10 mouse cellular contexts compared by ENCODE assay signal in genomic region chr8:26659381-26659780, GRCm38 (mm10).
DNase-seq lines count a peak whose midpoint lies in the region; ATAC-seq and TF ChIP-seq lines count a peak whose summit lies in the region.
"Had no signal": no experiment of that assay in that cellular context is flagged by ENCODE, and none has a peak within 500 bp of the region (broad histone marks: within the 10 kb centered on the region; RNA-seq: fewer than 3 reads in every experiment).

No protein-coding gene starts in this region.

- DNase-seq in midbrain, postnatal 0 days (ENCODE audit: low spot score): peak; percentile 35
- peak; percentile 28 to 69 for DNase-seq in cerebellum, postnatal 25 days
- peak; percentile 38 for DNase-seq in splenic B cell, adult 2 months (ENCODE audit: low read depth, low spot score)
- no peak for DNase-seq in spleen, postnatal 4 days (ENCODE audit: low spot score in 2 of 2)

- no peak overlapping the region for H3K4me3 ChIP-seq in intestine, postnatal 0 days (ENCODE audit: low read depth, low read length)
- no peak overlapping the region for H3K4me3 ChIP-seq in intestine, embryonic 15.5 days (replicated peaks)
- H3K4me3 ChIP-seq in midbrain, postnatal 0 days (ENCODE audit: low read depth, low read length): no peak overlapping the region
- no peak overlapping the region for H3K4me3 ChIP-seq in midbrain, embryonic 16.5 days (ENCODE audit: low read depth, low read length)
- H3K4me3 ChIP-seq: limb, embryonic 15.5 days; neural tube, embryonic 12.5 days had no signal

- H3K4me2 ChIP-seq in intestine, postnatal 0 days (replicated peaks; ENCODE audit: low read depth): no peak overlapping the region
- no peak overlapping the region for H3K4me2 ChIP-seq in intestine, embryonic 15.5 days (replicated peaks)
- H3K4me2 ChIP-seq in midbrain, postnatal 0 days (ENCODE audit: low read depth, low read length, poor library complexity, severe bottlenecking): no peak overlapping the region
- H3K4me2 ChIP-seq in midbrain, embryonic 16.5 days (ENCODE audit: low read length): no peak overlapping the region
- H3K4me2 ChIP-seq: limb, embryonic 15.5 days; neural tube, embryonic 12.5 days had no signal

- no peaks in the 10 kb centered on the region for H3K4me1 ChIP-seq in intestine, postnatal 0 days (replicated peaks; ENCODE audit: control insufficient read depth, insufficient read depth, low read length)
- peaks cover 6% of the 10 kb centered on the region; the same call in 1 of the 2 replicates for H3K4me1 ChIP-seq in intestine, embryonic 15.5 days (replicated peaks)
- no peaks in the 10 kb centered on the region for H3K4me1 ChIP-seq in midbrain, postnatal 0 days (ENCODE audit: insufficient read depth, low read length)
- no peaks in the 10 kb centered on the region for H3K4me1 ChIP-seq in midbrain, embryonic 16.5 days (ENCODE audit: control insufficient read depth, insufficient read depth, low read length)

- H3K27ac ChIP-seq in intestine, postnatal 0 days (ENCODE audit: low read depth, low read length): no peak overlapping the region
- no peak overlapping the region for H3K27ac ChIP-seq in intestine, embryonic 15.5 days
- H3K27ac ChIP-seq in midbrain, postnatal 0 days (ENCODE audit: low read depth, low read length): no peak overlapping the region
- H3K27ac ChIP-seq in midbrain, embryonic 16.5 days (ENCODE audit: low read length): no peak overlapping the region
- H3K27ac ChIP-seq: limb, embryonic 15.5 days; neural tube, embryonic 12.5 days had no signal

- ATAC-seq in intestine, postnatal 0 days: no peak
- no peak for ATAC-seq in intestine, embryonic 15.5 days
- ATAC-seq in midbrain, postnatal 0 days (ENCODE audit: low FRiP score): no peak
- ATAC-seq in midbrain, embryonic 16.5 days: no peak
- ATAC-seq: inflammation-experienced regulatory T-cells, adult 6 months had no signal

- H3K9me3 ChIP-seq in intestine, postnatal 0 days (ENCODE audit: control insufficient read depth): no peaks in the 10 kb centered on the region
- no peaks in the 10 kb centered on the region for H3K9me3 ChIP-seq in intestine, embryonic 15.5 days
- H3K9me3 ChIP-seq in midbrain, postnatal 0 days (ENCODE audit: low read length): no peaks in the 10 kb centered on the region
- H3K9me3 ChIP-seq in midbrain, embryonic 16.5 days (replicated peaks; ENCODE audit: control insufficient read depth, low read length, poor library complexity, severe bottlenecking): no peaks in the 10 kb centered on the region
- H3K9me3 ChIP-seq: limb, embryonic 15.5 days; neural tube, embryonic 12.5 days had no signal

- peak; percentile 76 for TF ChIP-seq CTCF in intestine, postnatal 0 days (IDR thresholded peaks at IDR 0.05; ENCODE audit: low read depth)
- peak; percentile 50 for TF ChIP-seq CTCF in midbrain, postnatal 0 days (IDR thresholded peaks at IDR 0.05)

- no peak overlapping the region for H3K9ac ChIP-seq in intestine, postnatal 0 days (ENCODE audit: low read depth, low read length)
- H3K9ac ChIP-seq in intestine, embryonic 15.5 days: no peak overlapping the region
- H3K9ac ChIP-seq in midbrain, postnatal 0 days (replicated peaks; ENCODE audit: low read length, poor library complexity, severe bottlenecking): no peak overlapping the region
- H3K9ac ChIP-seq in midbrain, embryonic 16.5 days (ENCODE audit: low read depth, low read length): no peak overlapping the region
- H3K9ac ChIP-seq: limb, embryonic 15.5 days; neural tube, embryonic 12.5 days had no signal

- 38% methylated on average over 1 of the region's 1 CpGs for WGBS in intestine, postnatal 0 days
- WGBS in intestine, embryonic 15.5 days: 59% methylated on average over 1 of the region's 1 CpGs
- WGBS in midbrain, postnatal 0 days: 39% methylated on average over 1 of the region's 1 CpGs
- WGBS in midbrain, embryonic 16.5 days: 21% methylated on average over 1 of the region's 1 CpGs

- H3K36me3 ChIP-seq in intestine, postnatal 0 days (ENCODE audit: control insufficient read depth, insufficient read depth): no peaks in the 10 kb centered on the region
- H3K36me3 ChIP-seq in intestine, embryonic 15.5 days: no peaks in the 10 kb centered on the region
- no peaks in the 10 kb centered on the region for H3K36me3 ChIP-seq in midbrain, postnatal 0 days (ENCODE audit: insufficient read depth, low read length)
- no peaks in the 10 kb centered on the region for H3K36me3 ChIP-seq in midbrain, embryonic 16.5 days (ENCODE audit: control insufficient read depth, insufficient read depth, low read length)
- H3K36me3 ChIP-seq in splenic B cell, adult 2 months (ENCODE audit: control insufficient read depth, insufficient read depth, low read length, poor library complexity, severe bottlenecking): no peaks in the 10 kb centered on the region
- H3K36me3 ChIP-seq: limb, embryonic 15.5 days; neural tube, embryonic 12.5 days had no signal

- H3K27me3 ChIP-seq in intestine, postnatal 0 days (replicated peaks; ENCODE audit: control insufficient read depth, insufficient read depth, low read length): peaks cover 3% of the 10 kb centered on the region; the same call in 1 of the 2 replicates
- no peaks in the 10 kb centered on the region for H3K27me3 ChIP-seq in intestine, embryonic 15.5 days (replicated peaks)
- H3K27me3 ChIP-seq in midbrain, postnatal 0 days (ENCODE audit: insufficient read depth, low read length): no peaks in the 10 kb centered on the region
- no peaks in the 10 kb centered on the region for H3K27me3 ChIP-seq in midbrain, embryonic 16.5 days (ENCODE audit: control insufficient read depth, insufficient read depth, low read depth, low read length)
- no peaks in the 10 kb centered on the region for H3K27me3 ChIP-seq in splenic B cell, adult 2 months (ENCODE audit: control insufficient read depth, insufficient read depth, low read length, poor library complexity, severe bottlenecking)
- H3K27me3 ChIP-seq: neural tube, embryonic 12.5 days had no signal

Comparison
In these comparisons a context has a peak if more than half of its experiments do, and no peak if none do; other contexts are left out.
1. DNase-seq: peak in midbrain, postnatal 0 days (single experiment), cerebellum, postnatal 25 days (2 of 2) and splenic B cell, adult 2 months (single experiment); none in spleen, postnatal 4 days (0 of 2).